Mouse (Mus musculus) hindbrain, embryonic 15.5 days (tissue): ENCODE results near the gene Ralb. TPM values are rescaled to one million over a fixed set of nuclear protein-coding genes. Genes with fewer than 3 reads are reported as not detected.
A peak's percentile ranks its signal among the peaks of the same experiment; 100 is the strongest.

ENCODE experiments used
- ATAC-seq: fragments of 200-750 bp; cut with Nextera tagmentation; 2 replicates; pipeline ENCODE4 v1.8.0; 2017; ENCODE audit warnings: low read depth, moderate number of reproducible peaks, moderate TSS enrichment; ENCODE audit not compliant: low FRiP score
- H3K27ac ChIP-seq: fragments of 300-500 bp; sonication (generic); replicated peaks from 2 replicates; pipeline ENCODE4 v1.5.1; 2015; ENCODE audit warnings: mild to moderate bottlenecking, inconsistent platforms
- H3K27me3 ChIP-seq: fragments of 300-500 bp; sonication (generic); 2 replicates; pipeline ENCODE4 v1.6.1; 2015; ENCODE audit warnings: control low read depth, inconsistent platforms
- H3K36me3 ChIP-seq: fragments of 300-500 bp; sonication (generic); 2 replicates; pipeline ENCODE4 v1.6.1; 2015; ENCODE audit warnings: control low read depth, inconsistent platforms
- H3K4me1 ChIP-seq: fragments of 300-500 bp; sonication (generic); replicated peaks from 2 replicates; pipeline ENCODE4 v1.6.1; 2015; ENCODE audit warnings: control low read depth, inconsistent platforms
- H3K4me2 ChIP-seq: fragments of 300-500 bp; sonication (generic); 2 replicates; pipeline ENCODE4 v1.6.1; 2015; ENCODE audit warnings: moderate library complexity, mild to moderate bottlenecking, inconsistent platforms
- H3K4me3 ChIP-seq: fragments of 300-500 bp; sonication (generic); 2 replicates; pipeline ENCODE4 v1.5.1; 2015; ENCODE audit warnings: mild to moderate bottlenecking, inconsistent platforms
- H3K9ac ChIP-seq: fragments of 300-500 bp; sonication (generic); 2 replicates; pipeline ENCODE4 v1.6.1; 2015; ENCODE audit warnings: inconsistent platforms
- H3K9me3 ChIP-seq: fragments of 300-500 bp; sonication (generic); 2 replicates; pipeline ENCODE4 v1.6.1; 2016; ENCODE audit warnings: control low read depth, inconsistent platforms
- WGBS: fragments of 180-500 bp; shearing (Covaris S2); methylation state at CpG from one replicate; pipeline ENCODE4 v1.1.7; 2015; 5-methylcytosine and 5-hydroxymethylcytosine counted together
- polyA plus RNA-seq: library from polyadenylated mRNA; unstranded; fragments of >200 nt; fragmentation: Nextera tagmentation; extraction: Ambion mirVana; gene quantifications from 2 replicates; pipeline ENCODE4 v1.2.1, GENCODE M21; 2015

Gene Ralb
- polyA plus RNA-seq, 1 experiment from 2014 or later, result 63.1 TPM

DNA sequence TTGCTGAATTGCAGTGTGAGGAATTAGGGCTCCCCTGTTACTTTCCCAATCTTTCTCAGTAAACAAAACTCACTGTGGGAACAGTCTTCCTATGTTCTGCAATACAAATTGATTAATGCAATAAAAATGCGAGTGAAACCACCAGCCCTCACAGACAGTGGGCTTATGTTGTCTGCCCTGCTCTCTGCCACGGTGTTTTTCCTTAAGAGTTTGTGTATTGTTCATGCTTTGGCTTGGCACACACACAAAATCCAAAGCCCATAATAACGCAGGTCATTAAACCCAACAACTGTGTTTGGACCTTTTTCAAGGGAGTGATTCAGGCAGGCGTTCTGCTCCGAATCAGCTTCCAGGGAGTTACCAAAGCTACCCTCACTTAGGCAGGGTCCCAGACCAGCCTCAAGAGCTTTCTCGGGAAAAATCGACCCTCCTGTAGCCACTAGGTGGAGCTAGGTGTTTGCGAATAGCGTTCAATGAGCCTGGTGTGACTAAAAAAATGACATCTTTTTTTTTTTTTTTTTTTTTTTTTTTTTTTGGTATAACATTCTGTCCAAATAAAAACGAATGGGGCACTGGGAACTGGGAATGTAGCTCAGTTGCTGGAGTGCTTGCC is 46.5 kb downstream of the Ralb start:
- no peak overlapping the region for H3K27ac ChIP-seq
- H3K4me2 ChIP-seq, result peak overlapping the region; percentile 27; the same call in 1 of the 2 replicates
- 12% methylated on average over 10 of the region's 10 CpGs for WGBS
- peaks cover 19% of the 10 kb centered on the region for H3K4me1 ChIP-seq
- H3K9me3 ChIP-seq, result no peaks in the 10 kb centered on the region
- no peak overlapping the region for H3K4me3 ChIP-seq
- H3K9ac ChIP-seq, result no peak overlapping the region
- no peaks in the 10 kb centered on the region for H3K36me3 ChIP-seq
- H3K27me3 ChIP-seq, result no peaks in the 10 kb centered on the region
- peak; percentile 43 for ATAC-seq

DNA sequence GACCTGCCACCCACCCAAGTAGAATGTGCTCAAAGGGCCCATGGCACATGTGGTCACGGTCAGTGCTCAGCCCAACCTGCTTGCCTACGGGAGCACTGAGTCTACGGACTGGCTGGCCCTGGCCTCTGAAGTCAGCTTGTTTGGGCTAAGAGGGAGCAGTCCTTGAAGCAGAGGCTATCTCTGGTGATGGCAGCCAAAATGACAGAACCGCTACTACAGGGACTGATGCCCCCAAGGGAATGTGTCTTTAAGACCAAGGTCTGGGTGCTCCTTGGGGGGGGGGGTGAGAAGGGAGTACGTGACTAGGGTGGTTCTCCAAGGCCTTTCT is 47.1 kb downstream of the Ralb start:
- ATAC-seq, result peak; percentile 46; the same call in 1 of the 2 replicates
- H3K4me1 ChIP-seq, result peaks cover 19% of the 10 kb centered on the region
- H3K4me3 ChIP-seq, result no peak overlapping the region
- no peak overlapping the region for H3K9ac ChIP-seq
- H3K27me3 ChIP-seq, result no peaks in the 10 kb centered on the region
- 73% methylated on average over 5 of the region's 5 CpGs for WGBS
- H3K36me3 ChIP-seq, result no peaks in the 10 kb centered on the region
- H3K4me2 ChIP-seq, result no peak overlapping the region
- 0 out of 2 replicates have a peak overlapping the region, but pooled peaks have one; percentile 20 for H3K27ac ChIP-seq
- H3K9me3 ChIP-seq, result no peaks in the 10 kb centered on the region

DNA sequence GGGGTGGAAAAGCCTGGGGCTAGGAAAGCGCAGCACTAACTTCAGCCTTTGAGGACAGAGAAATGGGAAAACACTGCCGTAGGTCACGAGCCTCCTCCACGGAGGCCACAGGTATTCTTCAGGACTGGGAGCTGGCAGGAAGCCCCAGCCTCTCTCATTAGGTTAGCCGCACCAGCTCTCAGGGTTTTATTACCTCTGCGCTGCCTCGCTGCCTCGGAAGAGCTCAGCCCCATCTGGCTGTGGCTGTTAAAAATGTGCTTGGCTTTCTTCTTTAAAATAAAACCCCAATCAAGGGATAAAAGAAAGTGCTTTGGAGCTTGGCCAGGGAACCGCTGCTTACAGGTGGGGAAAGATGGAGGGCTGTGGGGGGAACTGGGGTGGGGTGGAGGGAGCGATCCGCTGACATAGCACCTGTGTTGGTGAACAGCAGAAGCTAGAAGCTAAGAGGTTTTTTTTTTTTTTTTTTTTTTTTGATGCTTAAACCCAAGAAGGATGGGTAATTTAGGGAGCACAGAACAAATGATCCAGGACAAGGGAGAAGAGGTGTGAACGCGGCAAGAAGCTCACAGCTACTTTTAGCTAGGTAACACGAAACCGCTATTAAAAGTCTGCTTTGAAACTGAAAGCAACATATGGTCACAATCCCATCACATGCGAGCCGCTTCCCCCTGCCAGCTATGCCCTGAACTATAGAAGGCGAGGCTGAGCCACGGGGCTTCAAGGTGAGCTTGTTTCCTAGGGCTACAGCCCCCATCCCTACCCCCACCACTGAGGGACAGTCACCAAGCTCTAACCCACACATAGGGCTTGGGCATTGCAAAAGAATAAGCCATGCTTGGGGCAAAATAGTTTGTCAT is 47.7 kb downstream of the Ralb start:
- 51% methylated on average over 19 of the region's 19 CpGs for WGBS

DNA sequence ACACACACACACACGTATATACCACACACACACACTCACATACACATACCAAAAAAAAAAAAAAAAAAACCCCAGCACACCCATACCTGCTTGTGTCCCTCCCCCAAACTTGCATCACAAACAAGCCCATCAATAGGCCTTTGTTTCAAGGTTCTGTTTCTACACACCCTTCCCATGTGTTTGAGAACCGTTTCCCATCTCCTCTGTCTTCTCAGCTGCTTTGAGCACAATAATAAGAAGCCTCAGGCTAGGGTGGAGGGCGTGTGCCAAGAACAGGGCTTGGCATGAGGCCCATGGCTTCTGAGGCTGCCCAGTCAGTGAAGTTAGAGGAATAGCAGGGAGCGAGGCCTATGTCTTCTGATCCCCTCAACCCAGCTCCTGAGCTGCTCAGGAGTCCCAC is 50.9 kb downstream of the Ralb start:
- WGBS, result 55% methylated on average over 4 of the region's 4 CpGs

More for the DNA sequence above, 47.7 kb downstream of the Ralb start:
- Histone ChIP-seq H3K4me1 (peaks cover 19% of the 10 kb centered on the region), H3K9me3 (no peaks in the 10 kb centered on the region), H3K4me2 (0 out of 2 replicates have a peak overlapping the region, but pooled peaks have one; percentile 15), H3K9ac (no peak overlapping the region), H3K4me3 (no peak overlapping the region), H3K27ac (0 out of 2 replicates have a peak overlapping the region, but pooled peaks have one; percentile 20), H3K36me3 (no peaks in the 10 kb centered on the region), H3K27me3 (no peaks in the 10 kb centered on the region)
- peak; percentile 14; the same call in 1 of the 2 replicates for ATAC-seq

DNA sequence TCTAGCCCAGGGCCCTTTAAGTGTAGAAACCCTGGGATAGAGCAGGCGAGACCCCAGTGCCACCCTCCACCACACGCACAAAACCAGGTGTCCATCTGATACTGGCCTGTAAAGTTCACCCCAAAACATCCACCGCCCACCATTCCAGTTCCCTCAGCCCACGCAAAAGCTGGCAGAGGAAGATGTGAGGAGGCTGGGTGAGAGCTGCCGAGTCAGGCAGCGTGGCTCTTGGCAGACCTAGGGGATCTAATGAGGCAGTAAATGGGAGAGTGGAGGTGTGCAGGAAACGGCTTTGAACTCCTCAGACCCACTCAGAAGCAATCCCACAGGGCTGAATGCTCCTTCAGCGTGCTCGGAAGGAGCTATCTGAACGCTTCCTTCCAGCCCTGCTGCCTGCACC is 53.2 kb downstream of the Ralb start:
- H3K27me3 ChIP-seq, result no peaks in the 10 kb centered on the region
- no peak overlapping the region for H3K27ac ChIP-seq
- H3K4me1 ChIP-seq, result 0 out of 2 replicates have a peak, but pooled peaks cover 3% of the 10 kb centered on the region
- no peak overlapping the region for H3K4me3 ChIP-seq
- WGBS, result 56% methylated on average over 10 of the region's 10 CpGs
- no peak overlapping the region for H3K9ac ChIP-seq
- no peak overlapping the region for H3K4me2 ChIP-seq
- no peaks in the 10 kb centered on the region for H3K9me3 ChIP-seq
- no peak for ATAC-seq
- H3K36me3 ChIP-seq, result no peaks in the 10 kb centered on the region

More for the DNA sequence above, 50.9 kb downstream of the Ralb start:
- Histone ChIP-seq H3K36me3 (no peaks in the 10 kb centered on the region), H3K27ac (no peak overlapping the region), H3K4me2 (no peak overlapping the region), H3K9ac (no peak overlapping the region), H3K4me3 (no peak overlapping the region), H3K9me3 (no peaks in the 10 kb centered on the region), H3K4me1 (peaks cover 19% of the 10 kb centered on the region), H3K27me3 (no peaks in the 10 kb centered on the region)
- no peak for ATAC-seq

DNA sequence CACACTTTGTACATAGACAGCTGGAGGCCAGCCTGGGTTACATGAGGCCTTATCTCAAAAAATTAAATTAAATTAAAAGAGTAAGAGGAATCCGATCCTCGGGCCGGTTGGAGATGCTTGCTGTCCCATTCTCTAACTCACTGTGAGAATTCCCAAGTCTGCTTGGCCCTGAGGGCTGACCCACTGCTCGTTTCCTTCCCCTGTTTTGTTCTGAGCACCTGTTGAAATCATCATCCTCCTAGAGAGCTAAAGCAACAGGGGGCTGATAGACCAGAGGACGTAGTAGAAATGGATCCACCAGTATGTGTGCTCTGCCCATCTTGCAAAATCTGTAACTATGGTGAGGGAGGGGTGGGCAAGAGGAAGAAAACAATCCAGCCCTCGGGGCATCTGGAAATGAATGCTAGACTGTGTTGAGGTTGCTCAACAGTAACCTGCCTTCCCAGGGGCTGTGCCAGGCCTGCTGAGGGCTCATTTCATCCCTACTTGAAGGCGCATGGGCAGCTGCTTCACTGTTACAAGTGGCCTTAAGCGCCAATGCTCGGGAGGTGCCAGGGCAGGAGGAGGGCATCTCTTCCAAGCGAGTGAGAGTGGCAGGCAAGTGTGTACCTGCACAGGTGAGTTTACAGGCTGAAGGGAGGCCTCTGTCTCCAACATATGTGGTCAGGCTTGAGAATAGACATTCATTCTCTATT is 53.8 kb downstream of the Ralb start:
- Histone ChIP-seq H3K4me2 (no peak overlapping the region), H3K9me3 (no peaks in the 10 kb centered on the region), H3K4me1 (0 out of 2 replicates have a peak, but pooled peaks cover 3% of the 10 kb centered on the region), H3K9ac (no peak overlapping the region), H3K27ac (no peak overlapping the region), H3K27me3 (no peaks in the 10 kb centered on the region), H3K36me3 (no peaks in the 10 kb centered on the region), H3K4me3 (no peak overlapping the region)
- no peak for ATAC-seq
- WGBS, result 82% methylated on average over 10 of the region's 10 CpGs

DNA sequence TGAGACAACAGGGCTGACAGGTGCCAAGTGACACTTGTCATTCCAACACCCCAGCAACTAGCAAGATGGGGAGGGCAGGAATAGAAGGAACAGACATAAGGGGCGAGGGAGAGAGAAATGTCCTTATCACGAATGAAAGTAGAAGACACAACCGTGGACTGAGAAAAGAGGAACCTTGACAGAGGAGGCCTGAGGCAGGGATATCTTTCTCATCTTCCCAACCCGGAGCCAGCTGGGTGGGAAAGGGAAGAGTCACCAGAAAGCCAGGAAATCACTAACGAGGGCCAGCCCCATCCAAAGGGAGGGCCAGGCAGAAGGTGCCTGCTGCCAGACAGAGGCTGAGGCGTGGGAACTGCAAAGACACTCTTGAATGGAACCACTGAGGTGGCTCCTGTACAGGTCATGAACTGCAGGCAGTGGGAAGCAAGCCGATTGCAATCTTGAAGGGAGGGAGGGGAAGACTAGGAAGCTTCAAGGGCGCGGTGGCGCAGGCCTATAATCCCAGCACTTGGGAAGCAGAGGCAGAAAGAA is 57.8 kb downstream of the Ralb start:
- Histone ChIP-seq H3K27me3 (no peaks in the 10 kb centered on the region), H3K27ac (no peak overlapping the region), H3K4me2 (no peak overlapping the region), H3K4me1 (no peaks in the 10 kb centered on the region), H3K36me3 (no peaks in the 10 kb centered on the region), H3K9ac (no peak overlapping the region), H3K9me3 (no peaks in the 10 kb centered on the region), H3K4me3 (no peak overlapping the region)
- WGBS, result 68% methylated on average over 10 of the region's 10 CpGs
- ATAC-seq, result no peak

DNA sequence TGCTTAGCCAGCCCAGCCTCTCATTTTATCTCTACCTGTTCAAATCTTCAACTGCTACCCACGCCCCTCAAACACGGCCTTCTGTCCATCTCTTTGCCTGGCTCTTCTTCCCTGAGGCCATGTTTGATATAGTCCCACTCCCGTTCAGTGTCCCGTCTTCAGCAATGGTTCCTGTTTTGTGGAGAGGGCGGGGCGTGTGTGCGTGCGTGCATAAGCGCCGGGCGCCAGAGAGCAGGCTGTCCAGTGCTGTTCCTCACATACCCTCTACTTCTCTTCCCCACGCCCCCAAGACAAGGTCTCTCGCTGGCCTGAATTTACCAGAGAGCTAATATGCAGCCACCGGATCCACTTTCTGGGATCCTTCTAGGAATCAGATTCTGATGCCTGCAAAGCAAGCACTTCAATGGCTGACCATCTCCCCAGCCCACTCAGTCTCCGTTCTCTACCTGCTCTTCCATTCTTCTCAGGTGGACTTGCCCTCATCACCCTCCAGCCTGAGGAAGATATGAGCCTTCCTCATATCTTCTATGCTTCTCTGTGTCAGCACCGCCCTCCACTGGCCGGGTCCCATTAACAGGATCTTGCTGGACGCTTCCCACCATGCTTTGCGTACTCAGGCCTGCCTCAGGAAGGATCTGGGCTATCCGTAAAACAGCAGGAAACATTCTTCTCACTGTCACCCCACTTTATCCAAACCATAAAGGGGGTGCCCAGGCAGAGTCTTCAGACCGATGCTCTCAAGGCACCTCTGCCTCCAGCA is 60.8 kb downstream of the Ralb start:
- Histone ChIP-seq H3K9ac (no peak overlapping the region), H3K9me3 (no peaks in the 10 kb centered on the region), H3K4me1 (no peaks in the 10 kb centered on the region), H3K36me3 (no peaks in the 10 kb centered on the region), H3K4me3 (no peak overlapping the region), H3K4me2 (no peak overlapping the region), H3K27ac (no peak overlapping the region), H3K27me3 (no peaks in the 10 kb centered on the region)
- ATAC-seq, result no peak
- WGBS, result 88% methylated on average over 21 of the region's 21 CpGs

DNA sequence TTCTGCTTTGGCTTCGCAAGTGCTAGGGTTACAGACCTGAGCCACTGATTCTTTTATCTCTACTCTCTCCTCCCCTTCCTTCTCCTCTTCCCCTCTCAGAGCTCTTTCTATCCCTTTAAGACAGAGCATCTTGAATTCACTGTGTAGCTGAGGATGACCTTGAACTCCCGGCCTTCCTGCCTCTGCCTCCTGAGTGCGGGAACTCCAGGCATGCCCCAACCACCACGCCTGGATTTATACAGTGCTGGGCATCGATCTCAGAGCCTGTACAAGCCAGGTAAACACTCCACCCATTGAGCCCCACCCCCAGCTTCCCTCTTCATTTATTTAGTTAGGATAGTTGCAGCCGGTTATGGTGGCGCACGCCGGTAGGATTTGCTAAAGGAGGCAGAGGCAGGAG is 61.7 kb downstream of the Ralb start:
- no peak overlapping the region for H3K27ac ChIP-seq
- ATAC-seq, result no peak
- H3K9me3 ChIP-seq, result no peaks in the 10 kb centered on the region
- H3K4me3 ChIP-seq, result no peak overlapping the region
- no peak overlapping the region for H3K9ac ChIP-seq
- no peaks in the 10 kb centered on the region for H3K36me3 ChIP-seq
- 95% methylated on average over 9 of the region's 9 CpGs for WGBS
- H3K4me2 ChIP-seq, result no peak overlapping the region
- H3K4me1 ChIP-seq, result no peaks in the 10 kb centered on the region
- H3K27me3 ChIP-seq, result no peaks in the 10 kb centered on the region

DNA sequence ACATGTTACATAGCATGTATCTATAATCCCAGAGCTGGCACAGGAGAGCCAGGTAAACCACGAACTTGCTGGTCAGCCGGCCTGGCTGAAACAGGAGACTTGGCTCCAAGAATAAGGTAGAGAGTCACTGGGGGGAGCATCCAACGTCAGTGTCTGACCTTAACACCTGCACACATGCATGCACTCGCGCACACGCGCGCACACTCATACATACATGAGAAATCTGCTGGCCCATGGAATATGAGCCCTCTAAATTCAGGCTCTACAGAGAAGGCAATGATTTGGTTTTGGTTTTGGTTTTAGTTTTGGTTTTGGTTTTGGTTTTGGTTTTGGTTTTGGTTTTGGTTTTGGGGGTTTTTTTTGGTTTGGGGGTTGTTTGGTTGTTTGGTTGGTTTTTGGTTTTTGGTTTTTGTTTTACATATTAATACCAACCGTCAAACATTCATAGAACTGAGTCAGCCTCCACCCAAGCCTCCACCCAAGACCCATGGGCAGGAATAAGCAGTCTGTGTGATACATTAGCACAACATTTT is 66.4 kb downstream of the Ralb start:
- Histone ChIP-seq H3K4me1 (no peaks in the 10 kb centered on the region), H3K9me3 (no peaks in the 10 kb centered on the region), H3K4me2 (no peak overlapping the region), H3K27ac (no peak overlapping the region), H3K4me3 (no peak overlapping the region), H3K9ac (no peak overlapping the region), H3K36me3 (no peaks in the 10 kb centered on the region), H3K27me3 (no peaks in the 10 kb centered on the region)
- WGBS, result 93% methylated on average over 9 of the region's 9 CpGs
- no peak for ATAC-seq

DNA sequence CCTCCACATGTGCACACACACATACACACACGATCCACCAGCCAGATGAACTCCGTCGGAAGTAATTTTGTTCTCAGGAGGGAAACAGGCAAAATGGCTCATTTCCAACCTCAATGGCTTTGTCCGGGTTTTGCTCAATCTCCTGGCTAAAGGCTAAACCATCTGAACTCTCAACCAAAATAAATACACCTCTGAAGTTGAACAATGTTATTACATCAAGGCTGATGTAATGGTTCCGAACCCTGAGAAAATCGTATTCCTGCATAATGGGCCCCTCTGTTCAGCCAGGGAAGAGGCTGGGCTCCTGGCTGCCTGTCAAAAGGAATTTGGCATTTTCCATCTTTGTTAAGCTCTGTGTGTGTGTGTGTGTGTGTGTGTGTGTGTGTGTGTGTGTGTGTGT is 67.2 kb downstream of the Ralb start:
- no peaks in the 10 kb centered on the region for H3K27me3 ChIP-seq
- no peak for ATAC-seq
- no peaks in the 10 kb centered on the region for H3K4me1 ChIP-seq
- WGBS, result 55% methylated on average over 6 of the region's 6 CpGs
- no peak overlapping the region for H3K9ac ChIP-seq
- H3K27ac ChIP-seq, result no peak overlapping the region
- no peaks in the 10 kb centered on the region for H3K36me3 ChIP-seq
- no peaks in the 10 kb centered on the region for H3K9me3 ChIP-seq
- no peak overlapping the region for H3K4me3 ChIP-seq
- no peak overlapping the region for H3K4me2 ChIP-seq
